Mouse (Mus musculus) spleen, adult 18-20 months (tissue): ENCODE results near the gene Spata31d1a.

Experiments used
- DNase-seq, 2 experiments: peaks; one replicate each; pipeline ENCODE4 v3.0.0; 2022; ENCODE audit warnings: mixed read lengths in 2 of 2

The Spata31d1a gene

DNA sequence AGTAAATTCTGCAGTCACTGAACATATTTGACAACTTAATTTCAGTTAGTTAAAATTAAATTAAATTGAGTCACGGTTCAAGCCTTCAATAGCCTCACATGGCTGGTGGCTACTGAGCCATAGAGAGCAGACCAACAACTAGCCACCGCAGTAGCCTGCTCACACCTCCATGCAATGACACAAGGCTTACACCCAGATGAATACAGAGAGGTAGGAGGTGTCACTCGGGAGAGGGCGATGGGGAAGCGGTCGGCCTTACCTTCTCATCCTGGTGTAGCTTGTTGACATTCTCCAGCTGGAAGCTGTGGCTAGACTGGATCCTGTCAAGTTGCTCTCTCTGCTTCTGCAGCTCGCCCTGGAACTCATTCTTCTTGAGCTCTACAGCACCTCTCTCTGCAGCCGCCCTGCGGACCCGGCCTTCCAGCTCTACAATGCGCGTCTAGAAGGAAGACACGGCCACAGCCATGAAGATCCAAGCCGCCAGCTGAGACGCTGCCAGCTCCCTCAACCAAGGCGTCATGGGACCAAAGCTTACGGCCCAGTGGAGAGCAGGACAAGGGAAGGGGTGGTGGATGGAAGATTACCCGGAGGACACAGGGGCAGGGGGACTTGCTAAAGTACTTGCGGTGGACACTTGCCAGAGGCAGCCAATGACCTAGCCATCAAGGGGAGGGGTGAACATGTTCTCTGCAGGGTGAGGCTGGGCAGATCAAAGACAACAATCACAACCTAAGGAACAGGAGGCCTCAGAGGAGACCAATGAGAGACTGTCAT is 46.0 kb downstream of the Spata31d1a start:
- no peak for DNase-seq

DNA sequence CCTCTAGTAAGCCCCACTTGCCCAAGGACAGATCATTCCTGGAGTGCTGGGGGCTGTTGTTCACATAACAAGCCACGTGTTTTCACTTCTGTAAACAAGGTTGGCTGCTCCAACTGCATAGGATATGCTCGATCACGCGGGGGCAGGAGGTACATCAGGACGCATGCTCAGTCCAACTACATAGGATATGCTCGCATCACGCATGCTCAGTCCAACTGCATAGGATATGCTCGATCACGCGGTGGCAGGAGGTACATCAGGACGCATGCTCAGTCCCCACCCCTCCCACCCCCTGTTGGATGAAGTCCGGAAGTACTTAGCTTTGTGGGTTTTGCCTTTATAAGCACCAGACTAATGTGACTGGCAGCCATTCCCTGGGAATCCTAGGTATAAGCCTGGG is 48.2 kb downstream of the Spata31d1a start:
- no peak for DNase-seq

DNA sequence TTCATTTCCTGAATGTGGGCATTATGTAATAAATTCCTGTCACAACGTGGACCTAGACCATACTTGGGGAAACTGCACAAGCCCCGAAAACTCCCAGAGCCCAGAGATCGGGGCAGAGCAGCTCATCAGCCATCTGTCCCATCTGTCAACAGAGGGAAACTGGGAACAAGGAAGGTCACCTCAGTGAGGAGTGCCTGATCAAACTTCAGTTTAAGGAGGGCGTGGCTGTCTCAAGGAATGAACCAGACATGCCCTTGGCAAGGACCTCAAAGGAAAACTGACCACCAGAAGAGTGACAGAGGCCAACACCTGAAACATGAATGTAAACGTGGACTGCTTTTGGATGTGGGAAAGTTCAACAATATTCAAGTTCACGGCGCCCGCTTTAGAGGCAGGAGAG is 48.7 kb downstream of the Spata31d1a start:
- no peak for DNase-seq

DNA sequence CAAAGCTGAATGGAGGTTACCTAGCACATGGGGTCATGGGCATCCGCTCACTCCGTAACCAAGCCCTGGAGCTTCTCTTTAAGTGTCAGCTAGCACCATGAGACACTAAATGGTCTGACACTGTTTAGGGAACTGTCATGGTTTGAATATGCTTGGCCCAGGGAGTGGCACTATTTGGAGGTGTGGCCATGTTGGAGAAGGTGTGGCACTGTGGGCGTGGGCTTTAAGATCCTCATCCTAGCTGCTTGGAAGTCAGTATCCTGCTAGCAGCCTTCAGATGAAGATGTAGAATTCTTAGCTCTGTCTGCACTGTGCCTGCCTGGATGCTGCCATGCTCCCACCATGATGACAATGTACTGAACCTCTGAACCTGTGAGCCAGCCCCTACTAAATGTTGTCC is 49.8 kb downstream of the Spata31d1a start:
- no peak for DNase-seq

DNA sequence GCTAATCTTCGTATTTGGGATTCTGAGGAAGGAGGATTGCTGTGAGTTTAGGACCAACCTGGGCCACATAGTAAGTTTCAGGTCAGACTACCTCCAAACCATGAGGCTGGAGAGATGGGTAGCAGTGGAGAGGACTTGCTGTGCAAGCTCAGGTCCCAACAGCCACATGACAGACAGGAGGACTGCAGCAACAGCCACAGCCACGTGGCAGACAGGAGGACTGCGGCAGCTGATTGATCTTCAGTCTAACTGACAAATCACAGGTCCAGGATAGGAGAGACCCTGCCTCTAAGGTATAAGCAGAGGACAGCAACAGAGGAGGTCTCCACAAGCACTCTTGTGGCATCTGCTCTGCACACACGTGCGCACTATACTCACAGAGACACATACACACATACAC is 52.3 kb downstream of the Spata31d1a start:
- DNase-seq = no peak

DNA sequence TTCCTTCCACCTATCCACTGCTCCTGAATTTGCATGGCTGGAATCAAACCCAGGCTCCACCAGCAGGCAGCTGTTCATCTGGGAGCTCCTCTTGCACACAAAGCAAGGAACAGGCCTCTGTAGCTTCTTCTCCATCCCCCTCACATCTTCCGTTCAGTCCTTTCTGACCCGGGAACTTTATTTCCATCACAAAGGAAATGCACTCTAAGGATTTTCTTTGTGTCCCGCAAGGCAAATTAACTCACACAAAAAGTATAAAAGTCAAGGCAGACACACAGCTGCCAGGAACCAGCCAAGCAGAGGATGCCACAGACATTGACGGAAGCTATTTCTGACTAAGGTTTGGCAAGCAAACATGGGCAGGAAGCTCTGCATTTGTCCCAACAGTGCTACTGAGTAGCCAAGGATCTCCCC is 53.1 kb downstream of the Spata31d1a start:
- no peak for DNase-seq

DNA sequence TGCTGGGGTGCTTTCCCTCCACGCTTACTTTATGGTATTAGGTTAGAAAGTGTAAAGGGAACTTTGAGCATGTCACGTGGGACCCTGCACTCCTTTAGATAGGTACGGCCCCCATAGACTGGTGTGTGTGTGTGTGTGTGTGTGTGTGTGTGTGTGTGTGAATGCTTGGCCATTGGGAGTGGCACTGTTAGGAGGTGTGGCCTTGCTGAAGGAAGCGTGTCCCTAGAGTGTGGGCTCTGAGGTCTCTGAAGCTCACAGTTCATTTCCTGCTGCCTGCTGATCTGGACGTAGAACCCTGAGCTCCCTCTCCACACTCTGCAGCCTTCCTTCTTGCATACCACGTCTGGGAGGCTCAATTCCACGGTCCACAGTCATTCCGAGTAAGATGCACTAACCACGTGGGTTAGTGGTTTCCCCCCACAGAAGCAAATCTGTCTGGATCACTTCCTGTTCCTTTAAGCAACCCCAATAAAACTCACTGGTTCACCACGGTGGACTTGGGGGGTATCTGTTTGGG is 53.8 kb downstream of the Spata31d1a start:
- DNase-seq = peak; percentile 56 to 60

DNA sequence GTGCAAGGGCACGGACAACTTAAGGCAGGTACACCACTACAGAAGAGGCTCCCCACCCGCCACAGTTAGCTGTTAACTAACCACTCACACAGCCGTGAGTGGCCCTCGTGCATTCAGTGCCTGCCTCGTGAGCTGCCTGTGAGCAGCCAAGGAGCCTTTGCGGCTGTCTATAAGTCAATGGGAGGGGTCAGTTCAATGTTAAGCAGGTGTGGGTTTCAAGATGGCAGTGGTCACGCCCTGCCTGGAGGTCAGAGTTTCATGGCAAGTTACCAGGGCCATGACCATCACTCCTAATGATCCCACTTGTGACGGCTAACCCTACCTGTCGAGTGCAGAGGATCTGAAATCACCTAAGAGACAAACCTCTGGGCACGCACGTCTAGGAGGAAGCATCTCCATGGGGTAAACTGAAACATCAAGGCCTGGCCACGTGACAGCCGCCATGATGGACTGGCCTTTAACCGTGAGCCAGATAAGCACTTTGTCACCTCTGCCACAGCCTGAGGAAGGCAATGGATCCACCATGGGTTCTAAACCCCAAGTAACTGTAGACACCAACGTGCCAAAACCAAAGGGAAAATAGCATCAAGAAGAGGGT is 54.3 kb downstream of the Spata31d1a start:
- no peak for DNase-seq

DNA sequence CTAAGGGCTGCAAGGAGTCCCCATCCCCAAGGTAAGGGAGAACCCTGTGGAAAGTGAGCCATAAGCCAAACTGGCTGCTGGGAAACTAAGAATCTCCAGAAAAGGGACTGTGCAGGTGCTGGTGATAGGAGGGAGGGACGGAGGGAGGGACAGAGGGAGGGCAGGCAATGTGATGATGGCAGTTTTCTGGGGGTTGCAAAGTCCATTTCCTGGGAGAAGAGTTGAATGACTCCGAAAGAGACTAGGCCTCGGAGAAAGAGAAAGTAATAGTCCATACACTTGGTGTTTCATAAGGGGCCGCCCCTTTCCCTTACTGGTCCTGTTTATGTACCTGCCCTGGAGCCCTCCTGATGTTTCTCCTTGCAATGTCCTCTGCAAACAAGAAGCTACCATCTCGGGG is 55.7 kb downstream of the Spata31d1a start:
- DNase-seq = no peak

DNA sequence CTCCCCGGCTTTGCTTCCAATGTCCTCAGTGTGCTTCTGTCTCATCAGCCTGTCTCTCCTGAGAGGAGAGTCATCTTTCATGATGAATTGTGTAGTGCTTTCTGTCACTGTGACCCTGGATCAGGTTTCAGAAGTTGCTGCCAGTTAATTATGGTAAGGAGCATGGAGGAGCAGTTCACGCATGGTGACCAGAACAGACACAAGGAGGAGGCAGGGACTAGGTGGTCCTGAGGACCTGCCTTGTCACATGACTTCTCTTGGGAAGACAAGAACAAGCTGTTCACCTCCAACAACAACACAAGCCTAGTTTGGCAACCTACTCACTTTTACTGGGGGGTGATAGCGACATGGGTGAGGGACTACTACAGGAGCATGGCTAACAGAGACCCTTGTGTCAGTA is 57.0 kb downstream of the Spata31d1a start:
- no peak for DNase-seq

DNA sequence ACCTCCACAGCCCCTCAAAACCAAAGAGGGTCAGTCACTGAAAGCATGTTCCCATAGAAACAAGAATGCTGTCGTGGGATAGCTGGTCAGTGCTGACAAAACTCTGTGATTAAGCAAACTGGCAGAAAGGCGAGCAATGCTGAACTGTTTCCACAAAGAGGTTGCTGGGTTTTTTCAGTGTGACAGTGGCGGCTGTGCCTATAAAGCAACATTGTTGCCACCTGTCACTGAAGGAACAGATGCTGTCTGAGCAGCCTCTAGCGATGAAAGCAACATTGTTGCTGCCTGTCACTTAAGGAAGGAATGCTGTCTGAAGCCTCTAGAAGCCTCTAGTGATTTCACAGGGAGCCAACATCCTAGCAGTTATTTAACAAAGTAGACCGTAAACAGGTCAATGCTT is 57.5 kb downstream of the Spata31d1a start:
- no peak for DNase-seq
